Mouse (Mus musculus) kidney, adult 8-10 months (tissue): Measurements from ENCODE around the gene Ndufs3.

ENCODE experiments used
- DNase-seq, 2 experiments: peaks; one replicate each; pipeline ENCODE4 v3.0.0; 2022

Gene Ndufs3

GRCm38 (mm10) chr2:90904076-90904855 is at the start of gene Ndufs3, which contains the start of gene Kbtbd4:
Ndufs3 (minus strand) TSS chr2:90904827.
Kbtbd4 (plus strand) TSS chr2:90904740.
- peak; percentile 85 to 89 for DNase-seq

GRCm38 (mm10) chr2:90953461-90953860 is 48.8 kb upstream of the Ndufs3 start:
- DNase-seq = no peak

- DNase-seq = no peak
Measured at GRCm38 (mm10) chr2:90950582-90951194, 46.1 kb upstream of the Ndufs3 start.

GRCm38 (mm10) chr2:90950149-90950548 is 45.5 kb upstream of the Ndufs3 start:
- no peak for DNase-seq

- DNase-seq = no peak
Measured at GRCm38 (mm10) chr2:90941744-90942143, 37.1 kb upstream of the Ndufs3 start.

- DNase-seq = peak; percentile 63 to 81
Measured at GRCm38 (mm10) chr2:90940233-90941229, 35.9 kb upstream of the Ndufs3 start, which contains the start of gene Celf1. Celf1 (plus strand) TSS chr2:90940382.

- no peak for DNase-seq
Measured at GRCm38 (mm10) chr2:90939750-90940149, 35.1 kb upstream of the Ndufs3 start.

GRCm38 (mm10) chr2:90938362-90938761 is 33.7 kb upstream of the Ndufs3 start:
- no peak for DNase-seq

- DNase-seq = no peak
Measured at GRCm38 (mm10) chr2:90932273-90932672, 27.6 kb upstream of the Ndufs3 start.

GRCm38 (mm10) chr2:90931829-90932228 is 27.2 kb upstream of the Ndufs3 start:
- no peak for DNase-seq

- DNase-seq = no peak
Measured at GRCm38 (mm10) chr2:90928566-90928965, 23.9 kb upstream of the Ndufs3 start.

GRCm38 (mm10) chr2:90922636-90923035 is 18.0 kb upstream of the Ndufs3 start:
- no peak for DNase-seq

GRCm38 (mm10) chr2:90921178-90921577 is 16.6 kb upstream of the Ndufs3 start:
- no peak for DNase-seq

GRCm38 (mm10) chr2:90917999-90918698 is 13.5 kb upstream of the Ndufs3 start:
- DNase-seq = peak; percentile 80 to 86

- peak; percentile 54 to 61 for DNase-seq
Measured at GRCm38 (mm10) chr2:90917233-90917998, 12.8 kb upstream of the Ndufs3 start.

- DNase-seq = no peak
Measured at GRCm38 (mm10) chr2:90916560-90917232, 12.1 kb upstream of the Ndufs3 start.

- no peak for DNase-seq
Measured at GRCm38 (mm10) chr2:90915516-90915915, 10.9 kb upstream of the Ndufs3 start.

GRCm38 (mm10) chr2:90913671-90914070 is 9.0 kb upstream of the Ndufs3 start:
- peak; percentile 33 to 41 for DNase-seq

- peak in 1 of 2 experiments; percentile 22 for DNase-seq
Measured at GRCm38 (mm10) chr2:90911668-90912067, 7.0 kb upstream of the Ndufs3 start.

- DNase-seq = no peak
Measured at GRCm38 (mm10) chr2:90910861-90911260, 6.2 kb upstream of the Ndufs3 start.

- no peak for DNase-seq
Measured at GRCm38 (mm10) chr2:90906721-90907120, 2.1 kb upstream of the Ndufs3 start.
